Mouse (Mus musculus): ENCODE measurements around the gene Zfp280b.

Zfp280b gene

DNA sequence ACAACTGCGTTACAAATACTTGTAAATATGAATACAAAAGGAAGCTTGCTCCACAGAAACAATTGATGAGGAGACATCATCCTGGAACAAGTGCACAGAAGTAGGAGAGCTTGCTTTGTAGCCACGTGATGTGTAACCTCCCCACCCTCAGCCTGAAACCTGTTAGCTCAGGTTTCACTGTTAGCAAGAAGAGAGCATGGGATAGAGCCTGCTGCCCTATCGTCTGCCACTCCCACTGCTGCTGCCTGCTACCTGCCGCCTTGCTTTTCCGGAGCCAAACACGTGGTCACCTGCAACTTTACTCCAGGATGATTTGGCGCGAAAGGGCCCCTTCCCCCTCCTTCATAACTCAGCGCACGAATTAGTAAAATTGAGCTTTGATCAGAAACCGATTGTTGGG is 19.4 kb downstream of the Zfp280b start:
- no peak for TF ChIP-seq GATA4 (IDR thresholded peaks at IDR 0.05; ENCODE audit: insufficient replicate concordance, low read length)

DNA sequence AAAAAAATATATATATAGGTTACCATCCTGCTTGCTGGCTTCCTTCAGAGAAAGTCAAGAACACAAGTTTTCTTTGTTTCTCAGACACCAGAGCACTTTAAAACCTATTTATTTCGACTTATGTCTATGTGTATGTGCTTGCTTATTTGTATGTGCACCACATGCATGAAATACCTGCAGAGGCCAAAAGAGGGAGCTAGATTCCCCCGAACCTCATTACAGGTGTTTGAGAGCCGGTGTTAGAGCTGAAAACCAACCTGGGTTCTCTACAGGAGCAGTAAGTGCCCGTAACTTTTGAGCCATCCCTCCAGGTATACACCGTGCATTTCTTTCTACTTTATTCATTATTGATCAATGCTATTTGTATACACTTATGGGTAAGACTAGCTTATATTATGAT is 30.0 kb downstream of the Zfp280b start:
- no peak for TF ChIP-seq GATA4 (IDR thresholded peaks at IDR 0.05; ENCODE audit: insufficient replicate concordance, low read length)

DNA sequence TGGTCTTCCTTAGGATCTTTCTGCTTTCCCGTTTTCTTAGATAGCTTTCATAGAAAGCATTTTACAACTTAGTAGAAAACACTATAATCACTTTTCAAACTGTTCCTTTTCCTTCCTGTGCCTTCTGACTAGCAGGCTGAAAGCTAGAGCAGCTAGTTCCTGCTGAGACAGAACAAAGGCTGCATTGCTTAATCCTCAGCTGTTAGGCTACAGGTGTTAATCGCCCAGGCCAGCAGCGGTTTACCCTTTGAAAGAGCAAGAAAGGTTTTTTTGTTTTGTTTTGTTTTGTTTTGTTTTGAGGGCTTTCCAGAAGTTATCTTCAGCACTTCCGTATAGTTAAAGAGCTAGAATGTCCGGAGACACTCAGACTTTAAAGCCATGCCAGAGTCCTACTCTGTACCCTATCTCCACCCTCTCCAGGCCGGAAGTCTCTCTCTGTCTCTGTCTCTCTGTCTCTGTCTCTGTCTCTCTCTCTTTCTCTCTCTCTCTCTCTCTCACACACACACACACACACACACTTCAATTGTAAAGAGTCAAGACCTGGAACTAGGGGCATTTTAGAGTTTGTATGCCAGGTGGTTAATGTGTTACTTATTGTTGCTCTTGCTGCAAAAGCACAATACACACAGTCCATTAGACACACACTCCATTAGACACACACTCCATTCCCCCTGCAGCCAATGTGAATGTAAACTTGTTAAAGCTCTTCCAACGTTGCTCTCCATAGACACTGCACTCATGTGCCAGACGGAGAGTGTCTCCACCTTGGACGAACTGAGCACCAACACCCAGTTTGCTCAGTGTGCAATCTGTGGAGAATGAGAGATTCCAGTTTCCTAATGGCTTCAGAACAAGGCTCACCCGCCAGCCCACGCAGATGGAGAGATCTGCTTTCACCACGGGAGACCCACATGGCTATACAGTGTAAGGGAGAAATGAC is 35.5 kb downstream of the Zfp280b start:
- TF ChIP-seq GATA4 (IDR thresholded peaks at IDR 0.05; ENCODE audit: insufficient replicate concordance, low read length): 0 out of 2 replicates have a peak, but pooled peaks have one; percentile 4

Measured in liver, adult (tissue).